Mouse (Mus musculus) ES-Bruce4 (cell line): ENCODE results near the gene Jsrp1.

Source experiments
- CTCF ChIP-seq: IDR thresholded peaks from one replicate; pipeline ENCODE4 v1.8.1; 2011; ENCODE audit warnings: low read depth, low read length
- POLR2A ChIP-seq: IDR thresholded peaks from one replicate; pipeline ENCODE4 v1.8.1; 2011; ENCODE audit warnings: low read length; ENCODE audit not compliant: insufficient read depth

- TF ChIP-seq CTCF = no peak
- TF ChIP-seq POLR2A = no peak
Observed at GRCm38 (mm10) chr10:80792175-80793032, 20.9 kb downstream of the Jsrp1 start.
